Mouse (Mus musculus) brain, embryonic 18.5 days (tissue): ENCODE results near the gene Mgat1.

Experiments
- DNase-seq: peaks from one replicate; pipeline ENCODE4 v3.0.0-alpha.2; 2012; ENCODE audit warnings: low read depth, low spot score

The Mgat1 gene

DNA sequence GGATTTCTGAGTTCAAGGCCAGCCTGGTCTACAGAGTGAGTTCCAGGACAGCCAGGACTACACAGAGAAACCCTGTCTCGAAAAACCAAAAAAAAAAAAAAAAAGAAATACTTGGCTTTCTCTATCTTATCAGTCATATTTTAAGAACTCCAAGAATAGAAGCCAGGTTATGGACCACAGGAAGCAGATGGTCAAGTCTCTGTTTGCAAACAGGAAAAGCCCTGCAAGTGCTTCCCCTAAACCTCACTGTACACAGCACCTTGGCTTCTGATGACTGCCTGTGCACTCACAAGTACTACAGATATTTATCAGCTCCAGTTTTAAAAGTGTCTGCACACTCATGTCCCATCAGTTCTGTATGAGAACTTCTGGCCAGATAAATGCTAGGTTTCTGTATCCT is 2.5 kb upstream of the Mgat1 start:
- no peak for DNase-seq

DNA sequence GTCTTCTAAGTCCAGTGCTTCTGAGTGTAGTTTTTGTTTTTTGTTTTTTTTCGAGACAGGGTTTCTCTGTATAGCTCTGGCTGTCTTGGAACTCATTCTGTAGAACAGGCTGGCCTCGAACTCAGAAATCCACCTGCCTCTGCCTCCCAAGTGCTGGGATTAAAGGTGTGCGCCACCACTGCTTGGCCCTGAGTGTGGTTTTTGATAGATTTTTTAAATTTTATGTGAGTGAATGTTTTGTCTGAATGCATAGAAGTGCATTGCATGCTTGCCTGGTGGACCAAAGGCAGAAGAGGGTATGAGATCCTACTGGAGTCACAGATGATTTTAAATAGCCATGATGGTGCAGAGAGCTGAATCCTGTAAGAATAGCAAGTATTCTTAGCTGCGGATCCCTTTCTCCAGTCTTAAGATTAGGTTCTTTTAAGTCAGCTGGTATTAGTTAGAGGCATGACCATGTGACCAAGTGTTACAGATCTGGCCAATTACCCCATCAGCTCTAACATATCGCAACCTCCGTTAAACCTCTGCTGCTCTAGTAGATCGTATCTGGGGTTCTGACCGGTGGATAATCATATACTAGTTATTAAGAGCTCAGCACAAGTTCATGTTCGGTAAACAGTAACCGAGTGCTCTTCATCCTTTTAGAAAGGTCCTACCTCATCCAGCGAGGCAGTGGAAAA is 906 bp upstream of the Mgat1 start:
- no peak for DNase-seq

DNA sequence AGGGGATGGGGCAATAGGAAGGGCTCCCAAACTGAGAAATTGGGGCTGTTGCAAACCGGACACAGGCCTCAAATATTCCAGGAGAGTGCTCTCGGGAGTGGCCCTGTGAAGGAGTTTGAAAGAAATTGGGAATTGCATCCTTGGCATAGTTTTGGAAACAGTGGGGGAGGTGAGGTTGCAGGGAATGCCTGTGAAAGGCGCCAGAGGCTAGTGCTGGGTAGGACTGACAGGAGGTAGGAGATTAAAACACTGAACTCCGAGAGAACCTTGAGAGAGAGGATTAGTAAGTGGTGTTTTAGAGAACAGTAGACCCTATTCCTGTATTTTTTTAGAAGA is 572 bp downstream of the Mgat1 start:
- no peak for DNase-seq

DNA sequence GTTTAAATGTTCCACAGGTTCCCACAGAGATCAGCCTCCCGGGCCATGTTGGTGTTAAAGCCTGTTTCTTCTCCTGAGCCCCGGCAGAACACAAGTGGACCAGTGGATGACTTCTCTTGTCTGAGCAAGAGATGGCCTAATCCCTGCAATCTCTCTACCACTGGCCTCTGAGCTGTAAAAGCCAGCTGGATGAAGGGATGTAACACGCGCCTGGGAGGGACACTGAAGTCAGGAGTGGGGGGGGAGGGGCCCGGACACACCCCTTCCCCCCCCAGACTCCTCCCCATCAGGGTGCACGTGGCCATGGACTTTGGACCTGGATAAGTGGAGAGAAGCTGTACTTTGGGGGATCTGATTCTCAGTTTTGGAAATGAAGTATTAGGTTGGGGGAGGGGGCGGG is 1.2 kb downstream of the Mgat1 start:
- DNase-seq, result no peak

DNA sequence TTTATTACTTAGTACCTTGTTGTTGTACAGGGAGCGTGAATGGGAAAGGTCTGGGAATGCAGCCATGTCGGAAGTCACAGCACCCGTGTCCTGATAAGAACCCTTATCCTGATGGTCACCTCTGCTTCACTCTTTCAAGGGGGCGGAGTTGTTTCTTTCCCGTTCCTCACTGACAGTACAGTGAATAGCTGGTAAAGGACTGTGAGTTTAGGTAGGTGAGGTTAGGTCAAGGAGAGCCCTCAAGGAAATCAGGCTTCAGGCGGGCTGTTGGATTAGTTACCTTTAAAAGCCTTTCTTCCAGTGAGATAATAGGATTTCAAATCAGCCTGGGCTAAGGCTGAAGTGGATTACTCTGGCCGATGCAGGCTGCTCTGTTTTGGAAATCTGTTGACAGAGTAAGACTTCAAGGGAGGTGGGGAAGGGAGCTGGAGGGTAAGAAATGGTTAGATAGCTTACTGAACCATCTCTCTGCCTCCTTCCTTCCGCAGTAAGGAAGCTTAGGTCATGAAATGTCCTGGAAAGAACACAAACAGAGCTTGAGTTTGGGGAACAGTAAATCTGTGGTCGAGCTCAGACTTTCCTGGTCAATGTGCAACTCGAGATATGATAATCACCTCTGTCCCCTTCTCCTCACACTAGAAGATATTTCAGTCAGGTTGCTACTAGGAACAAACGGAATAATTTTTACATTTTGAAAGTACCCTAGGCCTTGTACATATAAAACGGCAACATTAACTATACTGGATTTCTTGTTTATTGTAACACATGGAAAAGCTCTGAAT is 1.8 kb downstream of the Mgat1 start:
- DNase-seq, result no peak

DNA sequence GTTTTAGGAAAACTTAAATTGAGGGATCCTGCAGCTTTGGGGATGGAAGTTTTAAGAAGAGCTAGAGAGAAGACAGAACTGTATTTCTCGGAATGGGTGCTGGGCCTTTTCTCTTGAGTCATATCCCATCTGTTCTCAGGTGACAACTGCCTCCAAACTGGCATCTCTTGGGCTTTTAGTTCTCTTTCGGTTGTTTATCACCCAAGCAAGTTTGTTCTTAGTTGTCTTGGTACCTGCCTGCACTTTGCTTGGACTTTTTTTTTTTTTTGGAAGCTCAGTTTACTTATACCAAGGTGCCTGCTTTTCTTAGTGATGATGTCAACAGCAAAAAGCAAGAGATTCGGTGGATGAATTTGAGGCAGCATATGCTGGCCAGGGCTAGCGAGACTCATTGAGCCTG is 2.5 kb downstream of the Mgat1 start:
- DNase-seq, result no peak

DNA sequence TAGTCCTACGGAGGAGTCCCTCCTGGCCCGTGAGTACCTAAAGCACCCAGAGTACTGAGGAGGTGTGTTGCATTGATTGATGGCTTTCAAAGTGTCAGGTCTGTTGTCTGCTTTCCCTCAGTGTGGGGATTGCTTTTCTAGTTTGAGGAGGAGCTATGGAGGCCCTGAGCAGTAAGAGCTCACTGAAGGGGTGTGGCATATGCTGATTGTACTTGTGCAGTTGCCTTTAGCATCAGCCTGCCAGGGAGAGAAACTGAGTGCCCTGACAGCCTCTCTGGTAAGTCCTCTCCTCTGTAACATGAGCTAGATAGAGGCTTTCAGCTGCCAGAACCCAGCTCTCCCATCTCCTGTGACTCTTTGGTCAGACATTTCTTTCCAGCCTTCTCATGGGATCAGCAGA is 3.3 kb downstream of the Mgat1 start:
- DNase-seq, result no peak

DNA sequence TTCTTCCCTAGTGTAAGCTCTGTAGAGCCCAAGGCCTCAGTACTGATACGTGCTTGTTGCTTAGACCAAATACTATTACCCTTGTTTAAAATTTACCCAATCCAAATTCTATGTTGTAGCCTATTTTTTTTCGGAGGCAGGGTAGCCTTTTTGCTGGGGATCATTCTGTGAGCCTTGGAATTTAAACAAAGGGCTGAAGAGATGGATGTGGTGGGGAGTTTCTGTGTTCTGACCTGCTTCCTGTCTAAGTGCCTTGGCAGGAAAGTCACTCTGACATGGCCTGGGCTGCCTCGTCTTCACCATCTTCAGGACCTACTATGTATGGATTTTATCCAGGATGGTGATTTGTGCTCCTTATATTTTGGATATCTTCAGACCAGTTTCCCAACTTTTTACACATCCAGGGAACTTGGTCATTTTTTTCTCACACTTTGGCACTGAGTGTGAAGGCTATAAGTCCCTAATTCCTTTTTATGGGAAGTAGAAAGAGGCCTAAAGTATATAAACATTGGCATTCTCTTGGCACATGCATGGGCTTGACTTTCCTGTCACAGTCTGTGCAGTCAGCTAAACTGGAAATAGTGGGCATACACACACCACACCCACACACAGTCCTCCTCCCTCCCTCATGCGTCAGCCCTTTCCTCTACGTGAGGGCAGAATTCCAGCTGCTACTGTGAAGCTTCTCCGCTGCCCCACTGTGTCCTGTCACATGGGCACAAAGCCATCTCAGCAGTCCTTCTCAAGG is 4.4 kb downstream of the Mgat1 start:
- DNase-seq, result no peak

DNA sequence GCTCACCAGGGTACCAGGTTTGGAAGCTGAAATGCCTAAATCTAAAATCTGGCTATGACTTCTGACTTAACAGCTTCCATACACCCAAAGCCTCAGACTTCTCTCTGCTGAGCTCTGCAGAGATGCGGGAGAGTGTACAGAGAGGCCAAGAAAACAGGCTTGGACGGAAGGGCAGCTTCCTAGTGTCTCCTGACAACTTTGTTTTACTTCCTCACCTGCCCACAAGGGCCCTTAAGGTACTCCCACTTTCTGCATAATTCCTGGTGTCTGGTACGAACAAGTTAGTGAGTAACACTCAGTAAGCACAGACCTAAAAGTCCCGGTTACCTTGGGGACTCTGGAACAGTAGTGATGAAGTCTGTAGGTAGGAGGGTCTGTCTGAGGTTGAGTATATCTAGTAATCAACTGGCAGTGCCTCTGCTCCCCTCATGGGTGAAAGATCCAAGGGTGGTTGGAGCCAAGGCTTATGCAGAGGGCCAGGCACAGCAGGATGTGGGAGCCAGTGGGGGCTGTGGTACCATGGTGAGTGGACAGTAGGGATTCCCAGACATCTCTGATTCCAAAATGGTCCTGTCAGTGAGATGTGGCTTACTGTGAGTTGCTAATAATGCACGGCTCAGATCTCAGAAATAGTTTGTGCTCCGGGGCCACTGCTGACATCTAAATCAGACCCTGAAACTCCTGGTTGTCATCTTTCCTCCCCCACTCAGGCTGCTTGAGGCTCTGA is 5.1 kb downstream of the Mgat1 start:
- no peak for DNase-seq

DNA sequence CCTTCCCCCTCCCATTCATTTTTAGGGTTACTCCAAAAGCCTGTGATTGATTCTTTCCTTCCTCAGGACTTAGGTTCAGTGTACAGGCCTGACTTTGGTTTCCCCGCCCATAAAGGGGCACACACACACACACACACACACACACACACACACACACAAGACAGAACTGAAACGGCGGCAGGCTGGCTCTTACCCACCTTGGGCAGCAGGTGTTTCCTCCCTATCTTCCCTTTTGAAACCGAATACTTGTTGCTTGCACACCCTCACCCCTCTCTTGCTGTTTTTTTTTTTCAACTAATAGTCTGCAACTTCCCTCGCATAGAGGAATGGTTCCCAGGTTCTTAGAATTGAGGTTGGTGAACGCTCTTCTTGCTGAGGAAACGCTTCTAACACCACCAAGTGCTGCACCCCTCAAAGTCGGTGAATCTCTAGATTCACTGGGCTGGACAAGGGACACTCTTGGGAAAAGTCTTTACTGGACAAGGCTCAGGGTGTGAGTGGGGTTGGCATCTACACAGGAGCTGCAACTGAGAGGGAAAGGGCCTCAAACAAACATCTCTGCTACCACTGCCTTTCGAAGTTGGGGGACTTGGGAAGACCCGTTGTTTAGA is 5.9 kb downstream of the Mgat1 start:
- DNase-seq, result no peak

DNA sequence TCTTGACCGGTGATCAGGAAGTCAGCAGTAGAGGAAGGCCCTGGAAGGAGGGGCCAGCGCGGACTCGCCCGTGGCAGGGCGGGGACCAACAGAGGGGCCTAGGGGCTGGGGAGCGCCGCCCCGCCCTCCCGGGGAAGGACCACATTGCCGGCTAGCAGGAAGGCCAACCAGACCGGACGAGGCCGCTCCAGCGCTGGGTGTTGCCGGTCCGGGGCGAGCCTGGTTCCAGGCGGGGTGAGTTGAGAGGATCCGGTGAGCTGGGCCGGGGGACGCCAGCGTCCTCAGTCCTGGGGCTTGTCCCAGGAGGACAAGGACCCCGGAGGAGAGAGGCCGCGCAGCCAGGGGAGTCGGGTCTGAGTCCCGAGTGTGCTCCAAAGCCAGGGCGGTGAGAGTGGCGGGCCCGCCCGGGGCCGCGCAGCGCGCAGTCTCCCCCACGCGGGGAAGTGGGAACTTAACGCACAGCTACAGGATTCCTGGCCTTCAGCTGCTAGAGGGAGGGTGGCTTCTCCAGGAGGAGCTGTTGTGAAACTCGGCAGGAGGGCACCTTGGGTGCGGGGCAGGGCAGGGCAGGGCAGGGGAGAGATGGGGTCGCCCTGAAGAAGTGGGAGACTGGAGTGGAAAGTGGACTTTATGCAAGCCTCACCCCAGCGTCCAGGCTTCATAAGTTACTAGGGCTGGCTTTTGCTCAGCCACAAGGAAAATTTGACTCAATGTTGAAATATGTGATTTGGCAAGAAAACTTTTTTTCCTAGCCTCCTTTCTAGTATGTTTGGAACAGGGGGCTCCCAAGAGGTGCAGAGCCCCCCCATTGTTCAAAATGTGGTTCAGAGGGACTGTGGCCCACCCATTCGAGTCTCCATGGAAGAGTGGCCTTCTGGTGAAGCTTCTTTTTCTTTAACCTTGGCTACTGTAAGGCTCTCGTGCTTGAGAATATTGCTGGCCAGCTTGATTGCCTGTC is 6.7 kb downstream of the Mgat1 start:
- no peak for DNase-seq

DNA sequence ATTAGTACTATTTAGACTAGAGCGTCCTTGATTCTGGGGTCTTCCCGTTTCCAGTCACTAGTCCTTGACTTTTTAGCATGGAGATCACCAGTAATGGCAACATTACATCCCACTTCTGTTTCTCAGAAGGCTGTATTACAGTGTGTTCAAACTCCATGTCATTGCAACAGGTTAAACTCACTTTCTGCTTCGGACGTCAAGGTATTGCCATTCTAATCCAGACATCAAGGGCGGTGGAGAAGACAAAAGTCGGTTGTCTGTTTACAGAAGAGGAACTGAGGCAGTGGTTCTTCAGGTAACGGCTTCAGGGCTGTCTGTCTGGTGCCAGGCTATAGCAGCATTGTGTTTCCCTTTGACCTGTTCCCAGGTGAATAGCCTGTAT is 7.4 kb downstream of the Mgat1 start:
- DNase-seq, result no peak

DNA sequence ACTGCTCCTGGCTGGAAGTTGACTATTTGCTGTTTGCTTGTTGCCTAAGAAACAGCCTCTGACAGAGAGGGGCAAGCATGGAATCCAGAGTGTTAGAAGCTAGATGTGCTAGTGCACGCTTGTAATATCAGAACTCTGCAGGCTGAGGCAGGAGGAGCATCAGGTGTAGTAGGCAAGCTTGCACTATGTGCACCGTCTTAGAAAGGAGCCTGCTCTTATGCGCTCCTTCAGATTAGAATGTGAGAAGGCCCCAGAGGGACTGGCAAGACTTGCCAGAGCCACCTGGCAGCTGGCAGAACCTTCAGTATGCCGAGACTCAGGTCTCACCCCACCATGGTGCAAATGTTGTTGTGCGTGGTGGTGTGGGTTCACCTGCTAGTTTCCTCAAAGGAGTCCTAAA is 8.1 kb downstream of the Mgat1 start:
- no peak for DNase-seq

DNA sequence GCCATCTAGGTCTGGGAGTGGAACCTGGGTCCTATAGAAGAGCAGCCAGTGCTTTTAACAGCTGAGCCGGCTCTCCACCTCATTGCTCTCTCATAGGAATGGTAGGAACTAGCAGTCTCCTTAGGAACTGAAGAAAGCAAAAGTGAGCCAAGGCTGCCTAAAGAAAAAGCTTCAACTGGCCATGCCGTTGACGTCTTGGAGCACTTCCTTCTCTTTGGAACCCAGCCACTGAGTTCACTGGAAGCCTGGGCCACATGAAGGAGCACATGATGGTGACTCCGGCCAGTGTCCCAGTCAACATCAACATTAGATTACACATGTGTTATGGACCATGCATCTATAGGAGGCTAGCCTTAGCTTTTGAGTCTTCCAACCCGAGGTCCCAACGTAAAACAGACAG is 9.0 kb downstream of the Mgat1 start:
- DNase-seq, result no peak

DNA sequence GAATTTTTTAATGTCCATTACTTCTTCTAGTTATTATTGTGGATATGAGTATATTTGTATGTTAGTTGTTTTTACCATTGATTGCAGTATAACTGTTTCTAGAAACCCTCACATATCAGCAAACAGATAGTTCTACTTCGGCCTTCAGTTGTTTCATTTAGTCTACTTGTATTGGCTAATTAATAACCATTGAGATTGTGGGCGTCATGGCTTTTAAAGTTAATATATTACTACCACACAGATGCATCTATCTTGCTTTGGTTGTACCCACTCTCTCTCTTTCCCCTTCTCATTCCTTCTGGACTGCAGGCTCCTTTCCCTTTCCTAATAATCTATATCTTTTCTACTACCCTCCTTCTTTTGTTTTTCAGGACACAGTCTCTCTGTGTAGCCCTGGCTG is 15.3 kb downstream of the Mgat1 start:
- DNase-seq, result no peak

DNA sequence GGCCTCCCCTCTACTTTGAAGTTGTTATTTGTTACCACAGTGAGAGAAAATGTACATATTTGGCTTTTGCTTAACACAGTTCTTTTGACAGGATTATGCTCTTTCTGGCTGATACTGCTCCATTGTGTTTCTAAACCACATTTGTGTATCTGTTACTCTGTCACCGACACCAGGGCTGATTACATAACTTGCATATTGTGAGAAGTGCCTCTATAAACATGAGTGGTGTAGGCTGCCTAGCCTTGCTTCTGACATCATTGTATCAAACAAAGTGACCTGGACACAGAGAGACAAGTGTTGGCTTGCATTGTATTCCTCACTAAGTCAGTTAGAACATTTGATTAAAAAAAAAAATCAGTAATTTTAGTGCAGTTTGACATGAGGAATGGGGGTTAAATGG is 15.8 kb downstream of the Mgat1 start:
- no peak for DNase-seq

DNA sequence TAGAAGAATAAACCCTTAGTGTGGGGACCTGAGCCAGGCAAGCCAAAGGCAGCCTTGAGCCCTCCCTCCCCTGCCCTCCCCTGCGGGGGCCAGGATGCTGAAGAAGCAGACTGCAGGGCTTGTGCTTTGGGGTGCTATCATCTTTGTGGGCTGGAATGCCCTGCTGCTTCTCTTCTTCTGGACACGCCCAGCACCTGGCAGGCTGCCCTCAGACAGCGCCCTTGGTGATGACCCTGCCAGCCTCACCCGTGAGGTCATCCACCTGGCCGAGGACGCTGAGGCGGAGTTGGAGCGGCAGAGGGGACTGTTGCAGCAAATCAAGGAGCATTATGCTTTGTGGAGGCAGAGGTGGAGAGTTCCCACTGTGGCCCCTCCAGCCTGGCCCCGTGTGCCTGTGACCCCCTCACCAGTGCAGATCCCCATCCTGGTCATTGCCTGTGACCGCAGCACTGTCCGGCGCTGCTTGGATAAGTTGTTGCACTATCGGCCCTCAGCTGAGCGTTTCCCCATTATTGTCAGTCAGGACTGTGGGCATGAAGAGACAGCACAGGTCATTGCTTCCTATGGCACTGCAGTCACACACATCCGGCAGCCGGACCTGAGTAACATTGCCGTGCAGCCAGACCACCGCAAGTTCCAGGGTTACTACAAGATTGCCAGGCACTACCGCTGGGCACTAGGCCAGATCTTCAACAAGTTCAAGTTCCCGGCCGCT is 16.8 kb downstream of the Mgat1 start:
- no peak for DNase-seq

DNA sequence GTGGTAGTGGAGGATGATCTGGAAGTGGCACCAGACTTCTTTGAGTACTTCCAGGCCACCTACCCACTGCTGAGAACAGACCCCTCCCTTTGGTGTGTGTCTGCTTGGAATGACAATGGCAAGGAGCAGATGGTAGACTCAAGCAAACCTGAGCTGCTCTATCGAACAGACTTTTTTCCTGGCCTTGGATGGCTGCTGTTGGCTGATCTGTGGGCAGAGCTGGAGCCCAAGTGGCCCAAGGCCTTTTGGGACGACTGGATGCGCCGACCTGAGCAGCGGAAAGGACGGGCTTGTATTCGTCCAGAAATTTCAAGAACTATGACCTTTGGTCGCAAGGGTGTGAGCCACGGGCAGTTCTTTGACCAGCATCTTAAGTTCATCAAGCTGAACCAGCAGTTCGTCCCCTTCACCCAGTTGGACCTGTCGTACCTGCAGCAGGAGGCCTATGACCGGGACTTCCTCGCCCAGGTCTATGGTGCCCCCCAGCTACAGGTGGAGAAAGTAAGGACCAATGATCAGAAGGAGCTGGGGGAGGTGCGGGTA is 17.4 kb downstream of the Mgat1 start:
- no peak for DNase-seq

DNA sequence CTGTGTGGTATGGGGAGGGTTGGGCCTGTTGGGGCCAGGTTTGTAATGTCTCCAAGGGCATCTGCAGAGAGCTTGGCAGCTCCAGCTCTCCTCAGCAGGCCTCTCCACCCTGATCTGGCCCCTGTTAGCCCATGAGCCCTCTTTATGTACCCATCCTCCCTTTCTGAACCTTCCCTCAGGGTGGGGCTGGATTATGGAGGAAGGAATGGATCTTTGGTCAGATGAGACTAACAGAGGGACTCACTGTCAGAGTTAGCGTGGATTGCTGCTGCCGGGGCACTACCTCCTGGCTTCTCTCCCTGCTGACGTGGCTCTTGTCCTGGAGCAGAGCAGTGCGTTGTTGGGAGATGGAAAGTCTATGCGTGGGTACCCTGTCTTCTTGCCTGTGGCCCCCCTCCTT is 18.3 kb downstream of the Mgat1 start:
- DNase-seq, result no peak

DNA sequence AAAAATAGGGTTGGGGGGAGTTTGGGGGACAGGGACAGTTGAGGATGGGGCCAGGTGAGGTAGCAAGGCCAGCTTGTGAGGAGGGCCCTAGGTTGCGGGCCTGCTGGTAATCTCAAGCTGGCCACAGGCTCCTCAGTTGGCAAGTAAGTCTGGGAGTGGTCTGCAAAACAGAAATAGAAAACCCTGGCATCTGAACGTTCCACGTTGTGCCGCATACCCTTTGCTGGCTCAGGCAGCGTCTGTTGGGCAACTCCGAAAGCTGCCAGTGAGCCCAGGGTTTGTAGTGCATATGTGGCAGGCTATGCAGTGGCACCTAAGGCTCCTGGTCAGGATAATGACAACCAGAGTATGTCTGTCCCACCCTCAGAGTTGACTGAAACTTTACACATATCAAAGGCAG is 19.2 kb downstream of the Mgat1 start:
- no peak for DNase-seq
